ENCODE assay signal across 13 mouse cellular contexts in the genomic region with DNA sequence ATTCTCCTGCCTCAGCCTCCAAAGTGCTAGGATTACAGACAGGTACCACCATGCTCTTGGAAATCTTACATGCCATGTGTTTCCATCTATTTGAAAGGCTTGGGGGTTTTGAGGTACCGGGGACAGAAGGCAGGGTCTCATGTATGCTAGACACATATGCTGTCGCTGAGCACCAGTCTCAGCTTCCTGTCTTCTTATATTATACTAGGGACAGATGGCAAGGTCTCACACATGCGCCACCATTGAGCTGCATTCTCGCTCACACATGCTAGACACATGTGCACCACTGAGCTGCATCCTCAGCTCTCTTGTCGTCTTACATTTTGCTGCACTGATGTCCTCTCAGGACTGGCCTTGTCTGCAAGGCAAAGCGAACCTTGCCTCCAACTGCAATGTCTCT. TPM values are rescaled to one million over a fixed set of nuclear protein-coding genes. Genes with fewer than 3 reads are reported as not detected.
DNase-seq lines count a peak whose midpoint lies in the region; ATAC-seq and TF ChIP-seq lines count a peak whose summit lies in the region.
"Had no signal": no experiment of that assay in that cellular context is flagged by ENCODE, and none has a peak within 500 bp of the region (broad histone marks: within the 10 kb centered on the region; RNA-seq: fewer than 3 reads in every experiment).

No protein-coding gene starts in this region.

- H3K27me3 ChIP-seq in heart, postnatal 0 days (ENCODE audit: control insufficient read depth, insufficient read depth, low read length): no peaks in the 10 kb centered on the region
- H3K27me3 ChIP-seq in lung, embryonic 16.5 days (ENCODE audit: control insufficient read depth, insufficient read depth, low read depth, low read length): no peaks in the 10 kb centered on the region
- H3K27me3 ChIP-seq in forebrain, embryonic 16.5 days (replicated peaks; ENCODE audit: control insufficient read depth, insufficient read depth, low read length): no peaks in the 10 kb centered on the region
- H3K27me3 ChIP-seq: midbrain, embryonic 13.5 days; Patski had no signal

- WGBS in heart, postnatal 0 days: 79% methylated on average over 6 of the region's 6 CpGs
- WGBS in lung, embryonic 16.5 days: 81% methylated on average over 6 of the region's 6 CpGs
- 60% methylated on average over 6 of the region's 6 CpGs for WGBS in forebrain, embryonic 16.5 days

- no peak for ATAC-seq in heart, postnatal 0 days (ENCODE audit: insufficient read depth, low read depth)
- no peak for ATAC-seq in lung, embryonic 16.5 days (ENCODE audit: low read depth)
- peak; percentile 56 for ATAC-seq in forebrain, embryonic 16.5 days

- TF ChIP-seq CTCF in heart, postnatal 0 days (IDR thresholded peaks at IDR 0.05; ENCODE audit: low read depth): no peak

- peaks cover 11% of the 10 kb centered on the region for H3K4me1 ChIP-seq in heart, postnatal 0 days (ENCODE audit: control insufficient read depth, insufficient read depth)
- H3K4me1 ChIP-seq in lung, embryonic 16.5 days (replicated peaks; ENCODE audit: control insufficient read depth, insufficient read depth, low read length): peaks cover 20% of the 10 kb centered on the region
- H3K4me1 ChIP-seq in brown adipose tissue, adult 24 weeks (ENCODE audit: control insufficient read depth, insufficient read depth, insufficient read length, low read length): peaks cover 11% of the 10 kb centered on the region
- H3K4me1 ChIP-seq in forebrain, embryonic 16.5 days (replicated peaks; ENCODE audit: control insufficient read depth, insufficient read depth, low read length): peaks cover 14% of the 10 kb centered on the region

- no peak for DNase-seq in heart, postnatal 0 days (ENCODE audit: low spot score)
- no peak for DNase-seq in heart, adult 11 months
- no peak for DNase-seq in lung, postnatal 36 days
- no peak for DNase-seq in adipocyte (ENCODE audit: low spot score)
- no peak for DNase-seq in cerebellum, adult 11 months

- H3K4me2 ChIP-seq in heart, postnatal 0 days (ENCODE audit: low read depth, low read length): no peak overlapping the region
- H3K4me2 ChIP-seq in lung, embryonic 16.5 days (ENCODE audit: low read depth, low read length): no peak overlapping the region
- H3K4me2 ChIP-seq in forebrain, embryonic 16.5 days (ENCODE audit: low read length): no peak overlapping the region
- H3K4me2 ChIP-seq: heart, embryonic 11.5 days; midbrain, embryonic 13.5 days had no signal

- TF ChIP-seq EP300 in heart, postnatal 0 days (IDR thresholded peaks at IDR 0.05; ENCODE audit: low read depth): no peak

- H3K36me3 ChIP-seq in heart, postnatal 0 days (replicated peaks; ENCODE audit: control insufficient read depth, insufficient read depth, low read length): no peaks in the 10 kb centered on the region
- H3K36me3 ChIP-seq in lung, embryonic 16.5 days (ENCODE audit: control insufficient read depth, insufficient read depth, low read length): no peaks in the 10 kb centered on the region
- H3K36me3 ChIP-seq in forebrain, embryonic 16.5 days (ENCODE audit: control insufficient read depth, insufficient read depth): no peaks in the 10 kb centered on the region
- H3K36me3 ChIP-seq: midbrain, embryonic 13.5 days had no signal

- no peak overlapping the region for H3K9ac ChIP-seq in heart, postnatal 0 days (replicated peaks; ENCODE audit: low read depth, low read length)
- no peak overlapping the region for H3K9ac ChIP-seq in lung, embryonic 16.5 days (ENCODE audit: low read length)
- no peak overlapping the region for H3K9ac ChIP-seq in forebrain, embryonic 16.5 days (replicated peaks; ENCODE audit: low read depth, low read length)
- H3K9ac ChIP-seq: midbrain, embryonic 13.5 days had no signal

- H3K9me3 ChIP-seq in heart, postnatal 0 days (replicated peaks; ENCODE audit: control insufficient read depth, low read length): no peaks in the 10 kb centered on the region
- H3K9me3 ChIP-seq in lung, embryonic 16.5 days (ENCODE audit: control insufficient read depth, low read length): no peaks in the 10 kb centered on the region
- no peaks in the 10 kb centered on the region for H3K9me3 ChIP-seq in forebrain, embryonic 16.5 days (ENCODE audit: control insufficient read depth, low read length)
- H3K9me3 ChIP-seq: midbrain, embryonic 13.5 days had no signal

- H3K4me3 ChIP-seq in heart, postnatal 0 days (ENCODE audit: low read depth, low read length): no peak overlapping the region
- no peak overlapping the region for H3K4me3 ChIP-seq in lung, embryonic 16.5 days (ENCODE audit: low read length)
- no peak overlapping the region for H3K4me3 ChIP-seq in brown adipose tissue, adult 24 weeks (ENCODE audit: insufficient read depth, low read depth, low read length)
- no peak overlapping the region for H3K4me3 ChIP-seq in forebrain, embryonic 16.5 days (replicated peaks; ENCODE audit: low read length)
- H3K4me3 ChIP-seq: midbrain, embryonic 13.5 days had no signal

- H3K27ac ChIP-seq in heart, postnatal 0 days (ENCODE audit: low read depth): peak overlapping the region; percentile 77; the same call in 1 of the 2 replicates
- H3K27ac ChIP-seq in lung, embryonic 16.5 days (ENCODE audit: low read length): peak overlapping the region; percentile 69
- H3K27ac ChIP-seq in brown adipose tissue, adult 24 weeks (replicated peaks; ENCODE audit: low read depth, low read length): peak overlapping the region; percentile 90
- no peak overlapping the region for H3K27ac ChIP-seq in forebrain, embryonic 16.5 days (ENCODE audit: low read length)
- H3K27ac ChIP-seq: midbrain, embryonic 13.5 days had no signal

RNA-seq across cellular contexts. Expression of a gene that starts 8.7 kb away (rescaled TPM):
- total RNA-seq in heart, postnatal 0 days (2014; rRNA removed; ENCODE audit: low replicate concordance): 16.9 and 24.8 TPM in 2 replicates
- polyA plus RNA-seq in heart, postnatal 0 days (2015; fragmentation: Nextera tagmentation; extraction: Ambion mirVana): 10.6 and 11.1 TPM in 2 replicates
- polyA plus RNA-seq in lung, embryonic 16.5 days (2015; fragmentation: Nextera tagmentation; extraction: Ambion mirVana): 8.1 and 9.3 TPM in 2 replicates
- 258 and 314 TPM in 2 replicates for polyA plus RNA-seq in brown adipose tissue, adult 24 weeks (2012; ENCODE audit: insufficient read depth, insufficient read length, missing spikeins)
- polyA plus RNA-seq in forebrain, embryonic 16.5 days (2015; fragmentation: Nextera tagmentation; extraction: Ambion mirVana): 19.5 and 23.0 TPM in 2 replicates

RNA-seq across cellular contexts. Expression of a gene that starts 33.7 kb away (rescaled TPM):
- total RNA-seq in heart, postnatal 0 days (2014; rRNA removed; ENCODE audit: low replicate concordance): 0.38 TPM in 1 of 2 replicates, not detected in the other
- polyA plus RNA-seq in heart, postnatal 0 days (2015; fragmentation: Nextera tagmentation; extraction: Ambion mirVana): 0.79 and 0.82 TPM in 2 replicates
- polyA plus RNA-seq in lung, embryonic 16.5 days (2015; fragmentation: Nextera tagmentation; extraction: Ambion mirVana): 0.24 and 0.52 TPM in 2 replicates
- 1.3 and 1.9 TPM in 2 replicates for polyA plus RNA-seq in brown adipose tissue, adult 24 weeks (2012; ENCODE audit: insufficient read depth, insufficient read length, missing spikeins)
- 1.8 and 2.9 TPM in 2 replicates for polyA plus RNA-seq in forebrain, embryonic 16.5 days (2015; fragmentation: Nextera tagmentation; extraction: Ambion mirVana)
- polyA plus RNA-seq: heart, embryonic 11.5 days; limb, embryonic 11.5 days; neural tube, embryonic 11.5 days; Patski had no signal

Comparison
In these comparisons a context has a peak if more than half of its experiments do, and no peak if none do; other contexts are left out.
1. RNA of a gene that starts 8.7 kb away (polyA plus RNA-seq): 258 to 314 TPM in brown adipose tissue, adult 24 weeks; 19.5 to 23.0 TPM in forebrain, embryonic 16.5 days, 10.6 to 11.1 TPM in heart, postnatal 0 days and 8.1 to 9.3 TPM in lung, embryonic 16.5 days; every median in the first group is over 10 times any median in the second.